Mouse (Mus musculus) embryonic facial prominence, embryonic 12.5 days (tissue): ENCODE measurements around the gene Gzmf. TPM values are rescaled to one million over a fixed set of nuclear protein-coding genes. Genes with fewer than 3 reads are reported as not detected.
"Not testable (repeated sequence)": the region's sequence is repeated elsewhere in the genome, so short reads cannot be mapped to it uniquely, and the experiment has no call there.

ENCODE experiments used
- ATAC-seq: fragments of 200-750 bp; cut with Nextera tagmentation; 2 replicates; pipeline ENCODE4 v1.8.0; 2017; ENCODE audit not compliant: insufficient number of reproducible peaks, insufficient read depth, low FRiP score, low TSS enrichment
- H3K27ac ChIP-seq: fragments of 300-500 bp; sonication (generic); 2 replicates; pipeline ENCODE4 v1.5.1; 2016; ENCODE audit warnings: mild to moderate bottlenecking
- H3K27me3 ChIP-seq: fragments of 300-500 bp; sonication (generic); 2 replicates; pipeline ENCODE4 v1.6.1; 2016; ENCODE audit warnings: mild to moderate bottlenecking, moderate library complexity
- H3K36me3 ChIP-seq: fragments of 300-500 bp; sonication (generic); 2 replicates; pipeline ENCODE4 v1.6.1; 2016; ENCODE audit warnings: mild to moderate bottlenecking
- H3K4me1 ChIP-seq: fragments of 300-500 bp; sonication (generic); 2 replicates; pipeline ENCODE4 v1.6.1; 2016
- H3K4me2 ChIP-seq: fragments of 300-500 bp; sonication (generic); replicated peaks from 2 replicates; pipeline ENCODE4 v1.6.1; 2016; ENCODE audit warnings: mild to moderate bottlenecking, moderate library complexity
- H3K4me3 ChIP-seq: fragments of 300-500 bp; sonication (generic); 2 replicates; pipeline ENCODE4 v1.5.1; 2016; ENCODE audit warnings: mild to moderate bottlenecking
- H3K9ac ChIP-seq: fragments of 300-500 bp; sonication (generic); 2 replicates; pipeline ENCODE4 v1.6.1; 2016; ENCODE audit warnings: mild to moderate bottlenecking, moderate library complexity
- H3K9me3 ChIP-seq: fragments of 300-500 bp; sonication (generic); 2 replicates; pipeline ENCODE4 v1.6.1; 2016; ENCODE audit warnings: mild to moderate bottlenecking, moderate library complexity
- WGBS: fragments of 180-500 bp; shearing (Covaris S2); methylation state at CpG from one replicate; pipeline ENCODE4 v1.1.7; 2016; 5-methylcytosine and 5-hydroxymethylcytosine counted together
- polyA plus RNA-seq: library from polyadenylated mRNA; unstranded; fragments of >200 nt; fragmentation: Nextera tagmentation; extraction: Ambion mirVana; gene quantifications from 2 replicates; pipeline ENCODE4 v1.2.1, GENCODE M21; 2016

Gzmf gene
- polyA plus RNA-seq, 1 experiment from 2014 or later: not detected

DNA sequence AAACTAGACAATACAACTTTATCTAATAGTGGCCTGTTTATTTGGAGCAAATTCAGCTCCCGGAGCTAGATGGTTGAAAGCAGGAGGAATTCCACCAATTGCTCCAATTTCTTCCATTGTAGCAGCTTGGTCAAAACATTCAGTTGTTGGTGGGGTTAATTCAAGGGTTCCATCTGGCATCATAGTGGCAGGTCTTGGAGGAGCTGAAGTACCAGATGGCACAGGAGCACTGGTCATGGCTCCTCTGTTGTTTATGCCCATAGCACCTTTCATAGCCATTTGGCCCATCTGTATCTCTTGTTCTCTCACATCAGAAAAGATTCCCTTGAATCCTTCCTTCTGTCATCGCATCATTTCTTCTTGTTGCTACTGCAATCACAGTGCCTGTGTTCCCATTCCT, 49.1 kb downstream of the Gzmf start:
- Histone ChIP-seq H3K36me3 (no peaks in the 10 kb centered on the region), H3K4me2 (no peak overlapping the region), H3K27me3 (no peaks in the 10 kb centered on the region), H3K9ac (no peak overlapping the region), H3K27ac (no peak overlapping the region), H3K4me3 (no peak overlapping the region), H3K9me3 (no peaks in the 10 kb centered on the region), H3K4me1 (no peaks in the 10 kb centered on the region)
- 89% methylated on average over 2 of the region's 2 CpGs for WGBS
- ATAC-seq: no peak

DNA sequence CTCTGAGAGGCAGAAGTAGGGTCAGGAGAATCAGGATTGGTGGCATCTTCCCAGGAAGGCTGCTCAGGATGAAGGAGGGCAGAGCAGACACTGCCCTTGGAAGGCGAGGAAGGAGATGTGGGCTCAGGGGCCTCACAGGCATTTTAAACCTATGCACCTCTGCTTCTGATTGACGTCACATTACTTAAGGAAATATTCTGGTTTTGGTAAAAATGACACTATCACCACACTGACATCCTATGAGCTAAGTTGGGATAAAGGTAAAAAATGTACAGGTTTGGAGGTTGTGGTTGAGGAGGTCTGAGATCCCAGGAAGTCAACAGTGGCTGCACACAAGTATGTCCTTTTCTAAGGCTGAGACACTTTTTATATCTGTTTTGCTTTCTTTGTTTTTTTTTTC, 51.7 kb downstream of the Gzmf start, which contains the start of gene Gzmg:
Gene Gzmg, minus strand, starts transcription at position 101 of the 400 bp plus-strand sequence.
- H3K4me1 ChIP-seq, H3K4me2 ChIP-seq, H3K27ac ChIP-seq, H3K27me3 ChIP-seq, H3K36me3 ChIP-seq, ATAC-seq, H3K9ac ChIP-seq, H3K4me3 ChIP-seq, H3K9me3 ChIP-seq: not testable (repeated sequence)
- WGBS: 89% methylated on average over 2 of the region's 2 CpGs

DNA sequence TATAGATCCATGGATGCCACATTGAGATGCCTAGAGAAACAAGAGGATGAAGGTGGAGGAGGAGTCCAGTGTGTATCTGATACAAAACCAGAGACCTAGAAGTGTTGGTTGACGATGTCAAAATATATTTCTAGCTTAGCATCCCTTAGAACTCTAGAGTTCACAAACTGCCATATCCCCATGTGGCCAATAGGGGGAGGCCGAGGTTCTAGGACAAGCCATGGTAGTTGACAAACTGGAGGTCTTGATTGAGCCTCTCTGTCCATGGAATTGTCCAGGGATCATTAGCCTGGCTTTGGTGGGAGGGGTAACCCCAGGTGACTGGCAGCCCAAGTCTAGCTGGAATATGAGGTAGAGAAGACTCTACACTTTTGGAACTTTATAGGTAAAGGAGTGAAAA, 55.9 kb downstream of the Gzmf start:
- Histone ChIP-seq H3K4me1 (no peaks in the 10 kb centered on the region), H3K27me3 (no peaks in the 10 kb centered on the region), H3K4me3 (no peak overlapping the region), H3K27ac (no peak overlapping the region), H3K9me3 (no peaks in the 10 kb centered on the region), H3K4me2 (no peak overlapping the region), H3K9ac (no peak overlapping the region), H3K36me3 (no peaks in the 10 kb centered on the region)
- ATAC-seq: no peak
- WGBS: 68% methylated on average over 2 of the region's 2 CpGs

Other genes starting within 250 kb of the Gzmf start
- not detected in 2 replicates for gene Mcpt1, start 193.4 kb downstream of the Gzmf start, polyA plus RNA-seq
- gene Mcpt9, start 180.9 kb downstream of the Gzmf start, polyA plus RNA-seq: not detected in 2 replicates
- not detected in 2 replicates for gene Mcpt2, start 169.4 kb downstream of the Gzmf start, polyA plus RNA-seq
- gene Mcpt4, start 149.1 kb downstream of the Gzmf start, polyA plus RNA-seq: not detected in 2 replicates
- gene Mcpt8, start 126.1 kb downstream of the Gzmf start, polyA plus RNA-seq: not detected in 2 replicates
- gene Ctsg, start 108.8 kb downstream of the Gzmf start, polyA plus RNA-seq: not detected in 2 replicates
- gene Gzme, start 90.8 kb downstream of the Gzmf start, polyA plus RNA-seq: not detected in 2 replicates
- gene Gzmd, start 78.8 kb downstream of the Gzmf start, polyA plus RNA-seq: not detected in 2 replicates
- gene Gzmg, start 51.8 kb downstream of the Gzmf start, polyA plus RNA-seq: not detected in 2 replicates
- gene Gzmn, start 36.8 kb downstream of the Gzmf start, polyA plus RNA-seq: not detected in 2 replicates
- not detected in 2 replicates for gene Gzmc, start 23.2 kb upstream of the Gzmf start, polyA plus RNA-seq
- 0.22 TPM in 1 of 2 replicates, not detected in the other for gene Gzmb, start 50.8 kb upstream of the Gzmf start, polyA plus RNA-seq
- 0.15 TPM in 1 of 2 replicates, not detected in the other for gene Atp12a, start 153.7 kb upstream of the Gzmf start, polyA plus RNA-seq
- gene Rnf17, start 191.2 kb upstream of the Gzmf start, polyA plus RNA-seq: 1.5 and 2.5 TPM in 2 replicates